Mouse (Mus musculus) megakaryocyte, adult 5-6 weeks (primary cell): Measurements from ENCODE around the gene Spg20. TPM values are rescaled to one million over a fixed set of nuclear protein-coding genes. Genes with fewer than 3 reads are reported as not detected.

Experiments used
- ATAC-seq: 2 replicates; pipeline ENCODE4 v1.8.0; 2016; ENCODE audit warnings: mild to moderate bottlenecking, inconsistent platforms; ENCODE audit not compliant: poor library complexity, severe bottlenecking
- total RNA-seq, 2 experiments: library from RNA; stranded (forward) in 1 of 2; stranded (reverse) in 1 of 2; fragments of 153-499, 151-499 nt in 1 of 2; fragments of 221-1000, 200-1000 nt in 1 of 2; gene quantifications; 2 replicates each; pipeline versions ENCODE4 v1.2.3 to v1.2.4; 2015 to 2017

Spg20 gene
- total RNA-seq, 2 experiments from 2014 or later: 6.0 to 8.3 TPM

- no peak for ATAC-seq
Measured at GRCm38 (mm10) chr3:55144916-55145315, 33.0 kb downstream of the Spg20 start.

- ATAC-seq: no peak
Measured at GRCm38 (mm10) chr3:55146441-55146840, 34.5 kb downstream of the Spg20 start.

GRCm38 (mm10) chr3:55147156-55147555 lies 35.2 kb downstream of the Spg20 start:
- no peak for ATAC-seq

GRCm38 (mm10) chr3:55148091-55148490 lies 36.2 kb downstream of the Spg20 start:
- no peak for ATAC-seq

- ATAC-seq: no peak
Measured at GRCm38 (mm10) chr3:55151656-55152433, 39.9 kb downstream of the Spg20 start.

- ATAC-seq: peak; percentile 27; the same call in 1 of the 2 replicates
Measured at GRCm38 (mm10) chr3:55152673-55153334, 40.9 kb downstream of the Spg20 start.

- ATAC-seq: no peak
Measured at GRCm38 (mm10) chr3:55154163-55154562, 42.3 kb downstream of the Spg20 start.

- ATAC-seq: no peak
Measured at GRCm38 (mm10) chr3:55157413-55157812, 45.5 kb downstream of the Spg20 start.

GRCm38 (mm10) chr3:55161144-55161543 lies 49.2 kb downstream of the Spg20 start:
- ATAC-seq: no peak

- no peak for ATAC-seq
Measured at GRCm38 (mm10) chr3:55163510-55163909, 51.6 kb downstream of the Spg20 start.

- no peak for ATAC-seq
Measured at GRCm38 (mm10) chr3:55172478-55172877, 60.6 kb downstream of the Spg20 start.

- no peak for ATAC-seq
Measured at GRCm38 (mm10) chr3:55177271-55177670, 65.4 kb downstream of the Spg20 start.

GRCm38 (mm10) chr3:55181766-55182165 lies 69.9 kb downstream of the Spg20 start, which contains the start of gene Sohlh2:
TSS of gene Sohlh2 (plus strand) at chr3:55182028.
- no peak for ATAC-seq

Other genes starting within 250 kb of the Spg20 start
- not detected in 2 replicates for gene Sertm1, start 196.2 kb upstream of the Spg20 start, total RNA-seq (2015)
- not detected in 2 replicates for gene Sertm1, start 196.2 kb upstream of the Spg20 start, total RNA-seq (2017)
- gene Ccna1, start 56.6 kb upstream of the Spg20 start, total RNA-seq (2015): not detected in 2 replicates
- not detected in 2 replicates for gene Ccna1, start 56.6 kb upstream of the Spg20 start, total RNA-seq (2017)
- not detected in 2 replicates for gene Ccdc169, start 25.2 kb downstream of the Spg20 start, total RNA-seq (2015)
- gene Ccdc169, start 25.2 kb downstream of the Spg20 start, total RNA-seq (2017): not detected in 2 replicates
- gene Sohlh2, start 69.9 kb downstream of the Spg20 start, total RNA-seq (2015): not detected in 2 replicates
- gene Sohlh2, start 69.9 kb downstream of the Spg20 start, total RNA-seq (2017): not detected in 2 replicates
- not detected in 2 replicates for gene Dclk1, start 130.3 kb downstream of the Spg20 start, total RNA-seq (2015)
- gene Dclk1, start 130.3 kb downstream of the Spg20 start, total RNA-seq (2017): not detected in 2 replicates